Mouse (Mus musculus): Measurements from ENCODE around the gene Pde8b. TPM values are rescaled to one million over a fixed set of nuclear protein-coding genes. Genes with fewer than 3 reads are reported as not detected.

The Pde8b gene
- polyA plus RNA-seq, 1 experiment from 2014 or later = 1.9 TPM

DNA sequence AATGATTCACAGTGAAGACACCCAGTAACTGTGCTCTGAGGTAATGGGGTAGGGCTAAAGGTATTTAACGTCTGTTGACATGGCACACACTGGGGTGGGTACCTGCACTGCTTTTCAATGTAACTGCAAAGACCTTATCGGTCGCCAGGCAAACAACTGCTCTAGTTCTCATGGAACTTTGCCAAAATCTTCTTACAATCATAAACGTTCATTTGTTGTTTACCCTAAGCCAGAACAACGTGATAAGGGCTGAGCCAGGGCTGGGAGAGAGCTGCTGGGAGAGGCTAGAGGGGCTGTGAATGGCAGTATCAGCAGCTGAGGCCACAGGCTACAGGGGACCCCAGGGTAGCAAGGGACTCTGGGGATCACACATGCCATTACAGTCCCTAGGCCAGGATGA, 136.4 kb downstream of the Pde8b start:
- Histone ChIP-seq H3K4me1 (replicated peaks) (no peaks in the 10 kb centered on the region), H3K4me3 (no peak overlapping the region), H3K9me3 (no peaks in the 10 kb centered on the region), H3K27me3 (ENCODE audit: insufficient read depth, poor library complexity, severe bottlenecking) (no peaks in the 10 kb centered on the region), H3K27ac (no peak overlapping the region), H3K36me3 (no peaks in the 10 kb centered on the region)
- WGBS = 80% methylated on average over 5 of the region's 5 CpGs
- DNase-seq (ENCODE audit: low spot score) = no peak

DNA sequence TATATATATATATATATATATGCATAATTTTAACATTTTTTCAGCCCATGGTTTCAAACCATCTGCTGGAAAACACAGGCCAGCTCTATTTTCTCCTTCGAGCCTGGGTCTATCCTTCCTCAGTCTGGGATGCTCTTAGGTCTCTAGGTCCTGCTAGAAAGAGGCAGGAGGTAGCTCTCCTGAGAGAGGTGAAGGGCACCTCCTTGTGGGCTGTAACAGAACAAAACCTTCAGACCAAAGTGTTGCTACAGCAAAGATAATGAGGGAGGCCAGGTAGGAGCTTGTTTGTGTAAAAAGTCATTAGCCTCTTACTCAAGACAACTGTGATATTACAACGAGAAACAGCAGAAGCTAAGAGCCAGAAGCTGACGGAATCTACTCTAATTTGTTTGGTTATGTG, 140.6 kb downstream of the Pde8b start:
- Histone ChIP-seq H3K4me3 (no peak overlapping the region), H3K27me3 (ENCODE audit: insufficient read depth, poor library complexity, severe bottlenecking) (no peaks in the 10 kb centered on the region), H3K27ac (no peak overlapping the region), H3K36me3 (no peaks in the 10 kb centered on the region), H3K9me3 (no peaks in the 10 kb centered on the region), H3K4me1 (replicated peaks) (no peaks in the 10 kb centered on the region; the same call in 1 of the 2 replicates)
- no peak for DNase-seq (ENCODE audit: low spot score)
- WGBS = 86% methylated on average over 3 of the region's 3 CpGs

DNA sequence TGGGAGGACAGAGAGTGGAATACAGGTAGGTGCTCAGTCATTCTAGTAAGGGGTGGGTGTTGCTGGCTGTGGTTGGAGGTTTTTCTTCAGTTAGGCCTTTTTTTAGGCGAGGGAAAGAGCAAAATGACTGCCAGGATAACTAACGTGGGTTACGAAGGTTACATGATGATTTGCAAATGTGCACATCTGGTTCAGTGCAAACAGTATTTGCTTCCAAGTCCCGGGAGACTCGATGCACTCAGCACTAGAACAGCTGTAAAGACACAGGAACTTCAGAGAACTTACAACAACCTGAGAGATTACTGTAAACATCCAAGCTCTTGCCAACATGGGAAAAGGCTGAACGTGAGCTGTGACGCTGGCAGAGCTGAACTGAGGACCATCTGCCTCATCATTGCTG, 142.1 kb downstream of the Pde8b start:
- Histone ChIP-seq H3K27ac (no peak overlapping the region), H3K4me1 (replicated peaks) (peaks cover under 1% of the 10 kb centered on the region; the same call in 1 of the 2 replicates), H3K27me3 (ENCODE audit: insufficient read depth, poor library complexity, severe bottlenecking) (no peaks in the 10 kb centered on the region), H3K9me3 (no peaks in the 10 kb centered on the region), H3K36me3 (no peaks in the 10 kb centered on the region), H3K4me3 (no peak overlapping the region)
- 75% methylated on average over 7 of the region's 7 CpGs for WGBS
- no peak for DNase-seq (ENCODE audit: low spot score)

DNA sequence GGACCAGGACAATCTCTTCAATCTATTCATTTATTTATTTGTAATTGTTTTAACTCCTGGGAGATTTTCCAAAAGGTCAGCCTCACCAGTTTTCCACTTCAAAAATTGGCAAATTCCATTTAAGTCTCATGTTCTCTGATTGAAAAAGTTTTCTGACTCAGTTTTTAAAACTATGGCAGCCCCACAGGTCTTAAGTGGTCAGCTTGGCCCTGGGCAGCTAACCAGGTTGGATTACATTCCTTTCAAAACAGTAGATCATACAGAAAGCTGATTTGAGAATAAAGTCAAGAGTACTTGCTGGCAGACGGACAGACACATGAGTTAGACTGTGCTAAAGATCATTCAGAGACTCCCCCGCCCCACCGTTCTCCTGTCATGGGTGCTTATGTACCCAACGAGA, 145.3 kb downstream of the Pde8b start:
- WGBS = 62% methylated on average over 4 of the region's 4 CpGs

DNA sequence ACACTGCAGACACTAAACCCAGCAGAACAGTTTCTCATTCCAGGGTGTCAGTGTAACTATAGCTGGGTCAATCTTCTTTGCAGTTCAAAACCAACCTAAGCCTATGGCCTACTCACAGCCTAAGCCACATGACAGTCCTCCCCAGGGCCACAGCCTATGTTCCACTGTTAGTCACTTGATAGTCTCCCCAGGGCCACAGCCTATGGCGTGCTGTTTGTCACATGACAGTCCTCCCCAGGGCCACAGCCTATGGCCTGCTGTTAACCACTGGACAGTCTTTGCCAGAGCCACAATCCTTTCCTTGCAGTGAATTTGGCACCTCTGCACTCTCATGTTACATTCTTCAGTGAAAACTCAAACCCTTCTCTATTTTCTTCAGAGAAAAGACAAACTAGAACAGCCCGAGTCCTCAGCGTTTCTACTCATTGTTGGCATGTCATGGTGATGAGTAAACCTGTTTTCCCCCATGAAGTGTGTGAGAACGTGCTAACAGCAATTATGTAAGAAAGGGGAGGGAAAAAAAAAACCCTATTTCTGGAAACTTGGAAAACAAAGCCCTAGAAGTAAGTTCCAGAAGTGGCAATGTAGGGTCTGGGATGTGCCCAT, 147.0 kb downstream of the Pde8b start:
- Histone ChIP-seq H3K36me3 (no peaks in the 10 kb centered on the region), H3K9me3 (no peaks in the 10 kb centered on the region), H3K27ac (no peak overlapping the region), H3K27me3 (ENCODE audit: insufficient read depth, poor library complexity, severe bottlenecking) (no peaks in the 10 kb centered on the region), H3K4me1 (replicated peaks) (peaks cover 9% of the 10 kb centered on the region), H3K4me3 (no peak overlapping the region)
- no peak for DNase-seq (ENCODE audit: low spot score)
- WGBS = 71% methylated on average over 4 of the region's 4 CpGs

More for the DNA sequence above, 145.3 kb downstream of the Pde8b start:
- no peaks in the 10 kb centered on the region for H3K9me3 ChIP-seq
- DNase-seq (ENCODE audit: low spot score) = no peak
- H3K27ac ChIP-seq = no peak overlapping the region
- H3K27me3 ChIP-seq (ENCODE audit: insufficient read depth, poor library complexity, severe bottlenecking) = no peaks in the 10 kb centered on the region
- H3K4me1 ChIP-seq (replicated peaks) = peaks cover 3% of the 10 kb centered on the region; the same call in 1 of the 2 replicates
- H3K36me3 ChIP-seq = no peaks in the 10 kb centered on the region
- no peak overlapping the region for H3K4me3 ChIP-seq

DNA sequence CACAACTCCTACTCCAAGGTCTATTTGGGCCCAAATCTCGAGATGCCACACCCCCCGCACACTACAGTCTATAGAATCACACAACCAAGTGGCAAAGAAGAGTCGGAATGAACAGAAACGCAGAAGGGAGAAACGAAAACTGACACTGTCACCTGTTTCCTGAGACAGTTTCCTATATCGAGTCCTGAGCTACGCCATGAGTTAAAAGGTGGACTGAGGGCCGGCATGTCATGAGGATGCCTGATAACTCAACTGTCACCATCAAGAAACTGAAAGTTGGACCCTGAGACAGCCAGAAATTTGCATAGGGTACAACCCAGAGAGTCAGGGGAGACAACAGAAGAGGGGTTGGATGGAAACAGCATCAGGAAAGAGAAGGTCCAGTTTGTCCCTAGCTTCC, 148.8 kb downstream of the Pde8b start:
- peaks cover 9% of the 10 kb centered on the region for H3K4me1 ChIP-seq (replicated peaks)
- no peaks in the 10 kb centered on the region for H3K9me3 ChIP-seq
- H3K4me3 ChIP-seq = no peak overlapping the region
- WGBS = 90% methylated on average over 8 of the region's 8 CpGs
- no peak overlapping the region for H3K27ac ChIP-seq
- no peaks in the 10 kb centered on the region for H3K36me3 ChIP-seq
- no peak for DNase-seq (ENCODE audit: low spot score)
- H3K27me3 ChIP-seq (ENCODE audit: insufficient read depth, poor library complexity, severe bottlenecking) = no peaks in the 10 kb centered on the region

DNA sequence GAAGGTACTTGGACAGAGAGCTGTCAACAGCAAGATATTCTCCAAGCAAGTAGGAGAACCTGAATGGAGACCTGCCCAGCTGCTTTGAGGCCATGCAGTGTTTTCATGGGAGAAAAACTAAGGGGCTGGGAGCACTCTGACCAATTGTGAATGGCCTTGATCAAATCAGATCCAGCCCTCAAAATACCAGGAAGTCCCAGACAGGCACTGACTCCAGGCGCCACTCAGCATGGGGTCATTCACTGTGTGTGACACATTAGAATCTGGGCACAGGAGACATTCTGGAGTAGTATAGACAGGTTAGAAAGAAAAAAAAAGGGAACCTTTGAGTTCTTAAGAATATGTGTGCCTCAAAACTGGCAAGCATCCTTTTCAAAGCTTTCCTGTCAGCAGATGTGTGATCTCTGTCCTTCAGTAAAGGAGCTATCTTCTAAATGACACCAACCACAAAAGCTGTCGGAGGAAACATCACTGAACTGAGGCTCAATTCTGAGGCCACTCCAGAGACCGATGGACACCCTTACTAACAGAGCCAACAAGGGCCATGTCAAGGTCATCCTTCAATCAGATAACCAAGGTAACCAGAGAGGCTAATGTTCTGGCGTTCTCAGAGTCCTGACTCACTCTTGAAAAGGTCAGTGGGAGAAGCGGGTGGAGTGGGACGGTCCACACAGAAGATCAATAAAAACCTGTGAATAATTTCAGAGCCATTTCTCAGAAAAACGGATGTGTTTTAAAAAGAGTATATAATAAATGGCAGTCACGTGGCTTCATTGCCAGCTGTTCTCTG, 151.0 kb downstream of the Pde8b start:
- Histone ChIP-seq H3K4me1 (replicated peaks) (peaks cover 9% of the 10 kb centered on the region), H3K4me3 (no peak overlapping the region), H3K36me3 (no peaks in the 10 kb centered on the region), H3K27ac (no peak overlapping the region), H3K27me3 (ENCODE audit: insufficient read depth, poor library complexity, severe bottlenecking) (no peaks in the 10 kb centered on the region), H3K9me3 (no peaks in the 10 kb centered on the region)
- no peak for DNase-seq (ENCODE audit: low spot score)
- WGBS = 78% methylated on average over 8 of the region's 8 CpGs

DNA sequence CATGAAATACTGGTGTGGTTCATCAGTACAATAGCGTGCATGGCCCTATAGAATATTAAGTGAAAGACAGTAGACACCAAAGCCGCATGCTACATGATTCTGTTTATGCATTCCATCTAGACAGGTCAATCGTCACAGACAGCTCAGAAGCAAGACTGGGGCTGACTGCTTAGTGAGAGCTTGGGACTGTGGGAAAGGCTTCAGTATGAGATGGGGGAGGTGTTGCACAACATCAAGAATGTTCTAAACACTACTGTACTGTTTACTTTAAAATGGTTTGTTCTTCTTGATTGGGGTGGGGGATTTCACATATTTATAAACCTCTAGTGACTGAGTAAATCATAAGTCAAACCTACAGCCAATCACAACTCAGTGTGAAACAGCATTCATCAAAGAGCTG, 153.5 kb downstream of the Pde8b start:
- WGBS = 88% methylated on average over 3 of the region's 3 CpGs
- no peaks in the 10 kb centered on the region for H3K27me3 ChIP-seq (ENCODE audit: insufficient read depth, poor library complexity, severe bottlenecking)
- no peak overlapping the region for H3K27ac ChIP-seq
- DNase-seq (ENCODE audit: low spot score) = no peak
- no peak overlapping the region for H3K4me3 ChIP-seq
- peaks cover 6% of the 10 kb centered on the region for H3K4me1 ChIP-seq (replicated peaks)
- no peaks in the 10 kb centered on the region for H3K9me3 ChIP-seq
- no peaks in the 10 kb centered on the region for H3K36me3 ChIP-seq

DNA sequence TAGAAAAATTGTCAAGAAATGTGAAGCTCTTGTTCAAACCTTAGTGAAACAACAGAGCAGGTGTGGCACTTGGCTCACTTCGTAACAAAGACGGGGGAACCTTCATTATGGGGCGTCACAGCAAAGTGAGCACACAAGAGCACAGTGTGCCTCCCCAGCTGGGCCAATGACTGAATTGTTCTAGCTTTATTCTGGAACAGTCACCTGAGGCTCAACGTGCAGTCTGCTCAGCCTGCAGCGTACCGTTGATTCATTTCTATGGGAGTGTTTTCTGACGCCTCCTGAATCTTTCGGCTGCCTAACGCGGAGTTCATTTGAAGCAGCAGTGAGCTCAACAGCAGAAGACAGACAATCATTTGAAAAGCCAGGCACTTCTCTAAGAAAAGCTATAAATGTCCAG, 154.3 kb downstream of the Pde8b start:
- Histone ChIP-seq H3K4me3 (no peak overlapping the region), H3K36me3 (no peaks in the 10 kb centered on the region), H3K27me3 (ENCODE audit: insufficient read depth, poor library complexity, severe bottlenecking) (no peaks in the 10 kb centered on the region), H3K4me1 (replicated peaks) (peaks cover 6% of the 10 kb centered on the region), H3K27ac (no peak overlapping the region), H3K9me3 (no peaks in the 10 kb centered on the region)
- DNase-seq (ENCODE audit: low spot score) = no peak
- WGBS = 82% methylated on average over 10 of the region's 10 CpGs

DNA sequence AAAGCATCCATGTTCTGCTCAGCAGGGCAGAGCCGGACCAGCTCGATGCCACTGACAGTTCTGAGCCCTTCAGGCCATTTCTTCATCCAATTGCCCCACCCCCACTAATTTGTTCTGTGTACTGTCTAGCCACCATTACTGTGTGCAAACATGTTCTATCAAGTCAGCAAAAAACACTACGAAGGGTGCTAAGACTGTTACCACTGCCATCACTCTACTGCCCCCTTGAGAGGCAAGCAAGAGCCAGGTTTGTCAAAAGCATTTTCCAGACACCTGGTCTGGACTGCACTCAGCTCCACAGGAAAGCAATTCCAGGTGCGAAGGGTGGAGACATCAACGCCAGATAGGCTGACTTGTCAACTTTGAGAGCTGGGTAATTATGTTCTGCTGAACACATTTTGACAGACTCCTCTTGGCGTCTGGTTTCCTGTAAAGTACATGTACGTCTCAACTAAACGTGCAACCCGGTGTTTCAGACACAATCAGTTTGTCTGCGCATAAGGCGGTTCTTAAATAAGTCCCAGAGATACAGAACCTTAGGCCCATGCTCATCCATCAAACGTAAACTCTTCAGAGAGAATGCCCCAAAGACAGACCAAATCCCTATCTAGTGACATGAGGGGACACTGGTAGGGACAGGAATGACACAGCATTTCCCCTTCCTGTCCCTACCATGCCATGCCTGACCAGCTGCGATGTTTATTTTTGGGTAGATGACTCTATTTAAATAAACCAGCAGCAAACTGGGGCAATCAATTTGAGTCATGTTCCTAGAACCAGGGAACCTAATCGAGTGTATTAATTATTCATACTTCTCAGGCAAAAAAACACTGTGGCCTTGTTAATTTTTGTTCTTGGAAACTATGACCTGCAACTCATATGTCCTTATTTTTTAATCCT, 158.3 kb downstream of the Pde8b start:
- no peak overlapping the region for H3K27ac ChIP-seq
- DNase-seq (ENCODE audit: low spot score) = no peak
- H3K27me3 ChIP-seq (ENCODE audit: insufficient read depth, poor library complexity, severe bottlenecking) = no peaks in the 10 kb centered on the region
- H3K4me3 ChIP-seq = no peak overlapping the region
- H3K9me3 ChIP-seq = no peaks in the 10 kb centered on the region
- no peaks in the 10 kb centered on the region for H3K36me3 ChIP-seq
- WGBS = 89% methylated on average over 14 of the region's 14 CpGs
- no peaks in the 10 kb centered on the region for H3K4me1 ChIP-seq (replicated peaks)

DNA sequence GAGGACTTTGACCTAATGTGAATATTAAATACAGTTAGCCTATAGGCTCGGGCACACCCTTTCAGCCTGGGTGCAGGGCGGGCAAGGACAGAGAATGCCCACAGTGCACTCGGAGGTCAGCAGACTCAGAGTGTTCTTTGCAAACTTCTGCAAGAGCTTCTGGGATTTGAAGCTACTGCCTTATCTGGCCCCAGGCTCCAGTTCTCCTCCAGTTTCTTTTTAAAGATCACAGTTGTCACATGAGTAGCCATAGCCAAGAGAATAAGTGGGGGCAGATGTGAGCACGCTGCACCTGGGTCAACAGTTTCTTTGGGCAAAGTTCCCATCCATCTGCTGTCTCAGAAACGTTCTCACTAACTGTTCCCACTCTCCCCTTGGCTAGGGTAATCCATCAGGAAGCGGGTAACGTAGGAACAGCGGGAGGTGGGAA, 162.8 kb downstream of the Pde8b start:
- WGBS = 83% methylated on average over 8 of the region's 8 CpGs
- no peak for DNase-seq (ENCODE audit: low spot score)
- no peaks in the 10 kb centered on the region for H3K9me3 ChIP-seq

DNA sequence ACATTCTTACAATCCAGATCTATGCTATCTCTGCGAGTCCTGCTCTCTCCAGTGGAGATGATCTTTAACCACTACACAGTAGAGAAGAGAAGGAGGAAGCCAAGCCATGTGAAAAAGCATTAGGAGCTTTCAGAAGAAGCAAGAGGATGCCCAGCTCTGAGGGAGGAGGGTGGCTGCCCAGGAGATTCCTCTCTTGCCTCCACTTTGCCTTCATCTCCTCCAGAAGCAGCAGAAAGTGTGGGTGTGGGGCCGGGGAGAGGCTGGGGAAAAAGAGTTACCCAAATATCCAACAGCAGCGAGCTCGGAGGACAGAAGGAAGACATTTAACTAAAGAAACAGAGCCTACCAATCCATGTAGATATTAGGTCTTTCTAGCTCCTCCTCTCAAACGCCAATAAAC, 164.1 kb downstream of the Pde8b start:
- DNase-seq (ENCODE audit: low spot score) = no peak
- Histone ChIP-seq H3K27me3 (ENCODE audit: insufficient read depth, poor library complexity, severe bottlenecking) (no peaks in the 10 kb centered on the region), H3K4me1 (replicated peaks) (no peaks in the 10 kb centered on the region), H3K4me3 (no peak overlapping the region), H3K36me3 (no peaks in the 10 kb centered on the region), H3K27ac (no peak overlapping the region), H3K9me3 (no peaks in the 10 kb centered on the region)
- WGBS = 89% methylated on average over 5 of the region's 5 CpGs

More for the DNA sequence above, 162.8 kb downstream of the Pde8b start:
- Histone ChIP-seq H3K4me3 (no peak overlapping the region), H3K36me3 (no peaks in the 10 kb centered on the region), H3K27me3 (ENCODE audit: insufficient read depth, poor library complexity, severe bottlenecking) (no peaks in the 10 kb centered on the region), H3K4me1 (replicated peaks) (no peaks in the 10 kb centered on the region), H3K27ac (no peak overlapping the region)

DNA sequence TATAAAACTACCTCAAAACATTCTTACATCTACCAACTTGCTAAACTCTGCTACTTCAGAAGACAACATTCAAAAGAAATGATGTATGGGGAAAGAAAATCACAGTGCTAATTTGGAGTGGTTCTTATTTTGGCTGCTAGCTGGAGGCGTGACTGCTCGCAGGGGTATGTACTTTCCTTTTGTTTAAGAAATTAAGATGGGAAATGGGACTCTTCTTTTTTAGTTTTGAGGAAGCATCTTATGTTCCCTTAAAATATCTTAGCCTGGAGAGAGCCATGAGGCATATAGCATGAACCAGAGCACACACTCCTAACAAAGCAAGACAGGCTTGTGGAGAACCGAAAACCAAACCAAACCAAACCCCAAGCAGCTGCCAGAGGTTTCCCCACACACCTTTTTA, 167.5 kb downstream of the Pde8b start:
- Histone ChIP-seq H3K27ac (no peak overlapping the region), H3K9me3 (no peaks in the 10 kb centered on the region), H3K4me3 (no peak overlapping the region), H3K36me3 (no peaks in the 10 kb centered on the region), H3K27me3 (ENCODE audit: insufficient read depth, poor library complexity, severe bottlenecking) (no peaks in the 10 kb centered on the region), H3K4me1 (replicated peaks) (peaks cover 8% of the 10 kb centered on the region; the same call in 1 of the 2 replicates)
- WGBS = 89% methylated on average over 3 of the region's 3 CpGs
- DNase-seq (ENCODE audit: low spot score) = no peak

Data from hindbrain, embryonic 10.5 days (tissue).